Mouse (Mus musculus): ENCODE results near the gene Slc25a24. TPM values are rescaled to one million over a fixed set of nuclear protein-coding genes. Genes with fewer than 3 reads are reported as not detected.

The Slc25a24 gene
- polyA plus RNA-seq, 1 experiment, result 46.2 TPM

GRCm38 (mm10) chr3:109164644-109165043 is 41.7 kb downstream of the Slc25a24 start:
- TF ChIP-seq POLR2A (IDR thresholded peaks at IDR 0.05; ENCODE audit: borderline replicate concordance, low read depth, low read length) (no peak), CTCF (IDR thresholded peaks at IDR 0.05; ENCODE audit: low read depth, low read length) (no peak)
- Histone ChIP-seq H3K4me3 (ENCODE audit: insufficient read depth, low read length) (no peak overlapping the region), H3K4me1 (ENCODE audit: control insufficient read depth, insufficient read depth, low read length) (peaks cover 12% of the 10 kb centered on the region), H3K27ac (ENCODE audit: insufficient read depth, low read depth, low read length) (no peak overlapping the region)

GRCm38 (mm10) chr3:109165214-109165829 is 42.4 kb downstream of the Slc25a24 start:
- TF ChIP-seq POLR2A (IDR thresholded peaks at IDR 0.05; ENCODE audit: borderline replicate concordance, low read depth, low read length) (no peak), CTCF (IDR thresholded peaks at IDR 0.05; ENCODE audit: low read depth, low read length) (no peak)
- Histone ChIP-seq H3K4me3 (ENCODE audit: insufficient read depth, low read length) (no peak overlapping the region), H3K27ac (ENCODE audit: insufficient read depth, low read depth, low read length) (no peak overlapping the region), H3K4me1 (ENCODE audit: control insufficient read depth, insufficient read depth, low read length) (peaks cover 15% of the 10 kb centered on the region)

GRCm38 (mm10) chr3:109169121-109169520 is 46.2 kb downstream of the Slc25a24 start:
- no peak overlapping the region for H3K4me3 ChIP-seq (ENCODE audit: insufficient read depth, low read length)
- H3K27ac ChIP-seq (ENCODE audit: insufficient read depth, low read depth, low read length), result peak overlapping the region; percentile 23
- peaks cover 17% of the 10 kb centered on the region for H3K4me1 ChIP-seq (ENCODE audit: control insufficient read depth, insufficient read depth, low read length)
- TF ChIP-seq CTCF (IDR thresholded peaks at IDR 0.05; ENCODE audit: low read depth, low read length) (no peak), POLR2A (IDR thresholded peaks at IDR 0.05; ENCODE audit: borderline replicate concordance, low read depth, low read length) (no peak)

- TF ChIP-seq CTCF (IDR thresholded peaks at IDR 0.05; ENCODE audit: low read depth, low read length), result peak; percentile 92
- TF ChIP-seq POLR2A (IDR thresholded peaks at IDR 0.05; ENCODE audit: borderline replicate concordance, low read depth, low read length), result no peak
- Histone ChIP-seq H3K4me1 (ENCODE audit: control insufficient read depth, insufficient read depth, low read length) (peaks cover 17% of the 10 kb centered on the region), H3K4me3 (ENCODE audit: insufficient read depth, low read length) (no peak overlapping the region)
Observed at GRCm38 (mm10) chr3:109171070-109171778, 48.3 kb downstream of the Slc25a24 start.

GRCm38 (mm10) chr3:109174394-109174793 is 51.4 kb downstream of the Slc25a24 start:
- Histone ChIP-seq H3K4me1 (ENCODE audit: control insufficient read depth, insufficient read depth, low read length) (peaks cover 13% of the 10 kb centered on the region), H3K27ac (ENCODE audit: insufficient read depth, low read depth, low read length) (no peak overlapping the region), H3K4me3 (ENCODE audit: insufficient read depth, low read length) (no peak overlapping the region)
- TF ChIP-seq POLR2A (IDR thresholded peaks at IDR 0.05; ENCODE audit: borderline replicate concordance, low read depth, low read length) (no peak), CTCF (IDR thresholded peaks at IDR 0.05; ENCODE audit: low read depth, low read length) (no peak)

More at GRCm38 (mm10) chr3:109171070-109171778, 48.3 kb downstream of the Slc25a24 start:
- H3K27ac ChIP-seq (ENCODE audit: insufficient read depth, low read depth, low read length), result no peak overlapping the region

GRCm38 (mm10) chr3:109178705-109179104 is 55.8 kb downstream of the Slc25a24 start:
- H3K27ac ChIP-seq (ENCODE audit: insufficient read depth, low read depth, low read length), result no peak overlapping the region
- H3K4me1 ChIP-seq (ENCODE audit: control insufficient read depth, insufficient read depth, low read length), result peaks cover 6% of the 10 kb centered on the region; the same call in 1 of the 2 replicates
- TF ChIP-seq CTCF (IDR thresholded peaks at IDR 0.05; ENCODE audit: low read depth, low read length) (no peak), POLR2A (IDR thresholded peaks at IDR 0.05; ENCODE audit: borderline replicate concordance, low read depth, low read length) (no peak)
- H3K4me3 ChIP-seq (ENCODE audit: insufficient read depth, low read length), result no peak overlapping the region

GRCm38 (mm10) chr3:109179528-109180076 is 56.7 kb downstream of the Slc25a24 start:
- TF ChIP-seq POLR2A (IDR thresholded peaks at IDR 0.05; ENCODE audit: borderline replicate concordance, low read depth, low read length) (no peak), CTCF (IDR thresholded peaks at IDR 0.05; ENCODE audit: low read depth, low read length) (no peak)
- Histone ChIP-seq H3K4me3 (ENCODE audit: insufficient read depth, low read length) (no peak overlapping the region), H3K27ac (ENCODE audit: insufficient read depth, low read depth, low read length) (no peak overlapping the region), H3K4me1 (ENCODE audit: control insufficient read depth, insufficient read depth, low read length) (peaks cover 6% of the 10 kb centered on the region; the same call in 1 of the 2 replicates)

- TF ChIP-seq POLR2A (IDR thresholded peaks at IDR 0.05; ENCODE audit: borderline replicate concordance, low read depth, low read length), result no peak
- Histone ChIP-seq H3K4me1 (ENCODE audit: control insufficient read depth, insufficient read depth, low read length) (peaks cover 13% of the 10 kb centered on the region), H3K4me3 (ENCODE audit: insufficient read depth, low read length) (no peak overlapping the region), H3K27ac (ENCODE audit: insufficient read depth, low read depth, low read length) (no peak overlapping the region)
Observed at GRCm38 (mm10) chr3:109196166-109196565, 73.2 kb downstream of the Slc25a24 start.

- no peak overlapping the region for H3K4me3 ChIP-seq (ENCODE audit: insufficient read depth, low read length)
- no peak overlapping the region for H3K27ac ChIP-seq (ENCODE audit: insufficient read depth, low read depth, low read length)
- TF ChIP-seq POLR2A (IDR thresholded peaks at IDR 0.05; ENCODE audit: borderline replicate concordance, low read depth, low read length), result no peak
- TF ChIP-seq CTCF (IDR thresholded peaks at IDR 0.05; ENCODE audit: low read depth, low read length), result no peak
- H3K4me1 ChIP-seq (ENCODE audit: control insufficient read depth, insufficient read depth, low read length), result peaks cover 13% of the 10 kb centered on the region
Observed at GRCm38 (mm10) chr3:109199280-109199679, 76.3 kb downstream of the Slc25a24 start.

- H3K4me1 ChIP-seq (ENCODE audit: control insufficient read depth, insufficient read depth, low read length), result 0 out of 2 replicates have a peak, but pooled peaks cover 6% of the 10 kb centered on the region
- no peak for TF ChIP-seq POLR2A (IDR thresholded peaks at IDR 0.05; ENCODE audit: borderline replicate concordance, low read depth, low read length)
- no peak for TF ChIP-seq CTCF (IDR thresholded peaks at IDR 0.05; ENCODE audit: low read depth, low read length)
- H3K4me3 ChIP-seq (ENCODE audit: insufficient read depth, low read length), result no peak overlapping the region
- no peak overlapping the region for H3K27ac ChIP-seq (ENCODE audit: insufficient read depth, low read depth, low read length)
Observed at GRCm38 (mm10) chr3:109212322-109212721, 89.4 kb downstream of the Slc25a24 start.
